Mouse (Mus musculus) duodenum, adult 2 months (tissue): ENCODE data around the gene Gm3278. TPM values are rescaled to one million over a fixed set of nuclear protein-coding genes. Genes with fewer than 3 reads are reported as not detected.

Source experiments
- polyA plus RNA-seq: library from polyadenylated mRNA; depleted of rRNA; stranded (reverse); fragments of >200 nt; gene quantifications from 2 replicates; pipeline ENCODE4 v1.2.3, GENCODE M21; 2012; ENCODE audit warnings: low replicate concordance; rRNA removed

The Gm3278 gene
- not detected in 2 replicates for polyA plus RNA-seq

GRCm38 (mm10) chr14:4892116-4892515 lies at the start of gene Gm3278:
Gene Gm3278, plus strand, starts transcription at chr14:4892416.

GRCm38 (mm10) chr14:4855299-4855980 lies 36.8 kb upstream of the Gm3278 start, which contains the start of gene Gm3264:
Gene Gm3264, plus strand, starts transcription at chr14:4855576.

Other genes with a start within 250 kb of the Gm3278 start
- gene Gm3239, start 228.2 kb upstream of the Gm3278 start, polyA plus RNA-seq: not detected in 2 replicates
- not detected in 2 replicates for gene Gm7876, start 183.2 kb upstream of the Gm3278 start, polyA plus RNA-seq
- 0.19 and 0.34 TPM in 2 replicates for gene Gm3252, start 165.6 kb upstream of the Gm3278 start, polyA plus RNA-seq
- gene Gm9602, start 116.1 kb upstream of the Gm3278 start, polyA plus RNA-seq: not detected in 2 replicates
- gene Gm3269, start 54.3 kb upstream of the Gm3278 start, polyA plus RNA-seq: not detected in 2 replicates
- gene Gm3264, start 36.8 kb upstream of the Gm3278 start, polyA plus RNA-seq: not detected in 2 replicates
- not detected in 2 replicates for gene Gm8297, start 91.5 kb downstream of the Gm3278 start, polyA plus RNA-seq
- not detected in 2 replicates for gene Gm3298, start 123.5 kb downstream of the Gm3278 start, polyA plus RNA-seq
- not detected in 2 replicates for gene 4930555G01Rik, start 158.2 kb downstream of the Gm3278 start, polyA plus RNA-seq
- gene Gm8281, start 178.6 kb downstream of the Gm3278 start, polyA plus RNA-seq: not detected in 2 replicates
- not detected in 2 replicates for gene Gm8279, start 239.1 kb downstream of the Gm3278 start, polyA plus RNA-seq